Mouse (Mus musculus) urinary bladder, postnatal 36 days (tissue): ENCODE data around the gene Ina.
A peak's percentile ranks its signal among the peaks of the same experiment; 100 is the strongest.

Experiments
- DNase-seq, 2 experiments: peaks; one replicate each; pipeline ENCODE4 v3.0.0; 2022; ENCODE audit warnings: low spot score in 2 of 2, mixed read lengths in 1 of 2

Ina gene

GRCm38 (mm10) chr19:47050271-47051032 lies 36.0 kb downstream of the Ina start, which contains the start of gene Pcgf6:
TSS of gene Pcgf6 (minus strand) at chr19:47050906.
- peak; percentile 71 to 79 for DNase-seq

GRCm38 (mm10) chr19:47052927-47053326 lies 38.4 kb downstream of the Ina start:
- DNase-seq: no peak

GRCm38 (mm10) chr19:47053471-47053870 lies 39.0 kb downstream of the Ina start:
- DNase-seq: peak; percentile 27 to 28

- DNase-seq: no peak
These were observed 43.2 kb downstream of the Ina start for GRCm38 (mm10) chr19:47057684-47058083.

- DNase-seq: no peak
These were observed 51.4 kb downstream of the Ina start for GRCm38 (mm10) chr19:47065860-47066259.

GRCm38 (mm10) chr19:47067096-47067882 lies 52.8 kb downstream of the Ina start, which contains the start of gene Taf5:
TSS of gene Taf5 (plus strand) at chr19:47067746.
- peak; percentile 98 for DNase-seq

- peak; percentile 71 to 86 for DNase-seq
These were observed 53.6 kb downstream of the Ina start for GRCm38 (mm10) chr19:47067924-47068611.
